In the genomic region with DNA sequence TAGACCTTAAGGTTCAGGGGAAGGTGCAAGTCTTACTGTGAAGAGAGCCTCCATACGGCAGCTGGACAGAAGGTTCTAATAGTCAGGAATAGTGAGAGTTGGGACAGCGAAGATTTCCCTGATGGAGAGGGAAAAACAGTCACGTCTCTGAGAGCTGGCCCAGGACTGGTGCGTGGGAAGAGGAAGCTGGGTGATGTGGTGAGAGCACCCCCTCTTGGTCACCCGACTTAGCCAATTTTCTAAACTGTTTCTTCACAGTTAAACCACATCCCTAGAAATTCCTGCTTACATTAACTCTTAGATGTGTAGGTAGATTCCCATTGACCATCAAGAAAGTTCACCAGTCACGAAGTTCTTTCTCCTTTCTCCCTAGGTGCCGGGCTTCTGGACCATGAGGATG, we compare ENCODE assay signal across 36 mouse cellular contexts. TPM values are rescaled to one million over a fixed set of nuclear protein-coding genes. Genes with fewer than 3 reads are reported as not detected.
A peak's percentile ranks its signal among the peaks of the same experiment; 100 is the strongest.
DNase-seq lines count a peak whose midpoint lies in the region; ATAC-seq and TF ChIP-seq lines count a peak whose summit lies in the region.
"Had no signal": no experiment of that assay in that cellular context is flagged by ENCODE, and none has a peak within 500 bp of the region (broad histone marks: within the 10 kb centered on the region; RNA-seq: fewer than 3 reads in every experiment).

No protein-coding gene starts in this region.

- no peaks in the 10 kb centered on the region for H3K4me1 ChIP-seq in lung, adult 2 months (ENCODE audit: control insufficient read depth, insufficient read depth, low read length)
- no peaks in the 10 kb centered on the region for H3K4me1 ChIP-seq in CH12.LX (ENCODE audit: control insufficient read depth in 1 of 2, insufficient read depth in 2 of 2)
- H3K4me1 ChIP-seq: embryonic facial prominence, embryonic 10.5 days; embryonic facial prominence, embryonic 15.5 days; forebrain, embryonic 12.5 days; heart, embryonic 15.5 days; limb, embryonic 13.5 days; liver, embryonic 12.5 days had no signal

- no peaks in the 10 kb centered on the region for H3K9me3 ChIP-seq in CH12.LX (replicated peaks; ENCODE audit: low read length)
- H3K9me3 ChIP-seq: embryonic facial prominence, embryonic 10.5 days; embryonic facial prominence, embryonic 15.5 days; forebrain, embryonic 12.5 days; heart, embryonic 15.5 days; limb, embryonic 13.5 days; liver, embryonic 12.5 days; midbrain, embryonic 12.5 days had no signal

- peak; percentile 48 for TF ChIP-seq RAD21 in CH12.LX (IDR thresholded peaks at IDR 0.05; ENCODE audit: low read depth, low read length)

- no peak overlapping the region for H3K9ac ChIP-seq in CH12.LX (ENCODE audit: insufficient read depth, low read depth)
- H3K9ac ChIP-seq: embryonic facial prominence, embryonic 15.5 days; forebrain, embryonic 12.5 days; forebrain, postnatal 0 days; heart, embryonic 15.5 days; limb, embryonic 13.5 days; liver, embryonic 12.5 days; midbrain, embryonic 12.5 days had no signal

- H3K4me3 ChIP-seq in lung, adult 2 months (replicated peaks; ENCODE audit: extremely low read depth, low read depth, low read length): no peak overlapping the region
- no peak overlapping the region for H3K4me3 ChIP-seq in CH12.LX (replicated peaks in 1 of 3; ENCODE audit: low read depth in 2 of 3, low read length in 2 of 3, poor library complexity in 1 of 3)
- H3K4me3 ChIP-seq: embryonic facial prominence, embryonic 10.5 days; embryonic facial prominence, embryonic 15.5 days; forebrain, embryonic 12.5 days; heart, embryonic 15.5 days; left cerebral cortex, adult 2 months; limb, embryonic 13.5 days; liver, embryonic 12.5 days; midbrain, embryonic 12.5 days had no signal

- in situ Hi-C loops in CH12.LX (cut with MboI; ENCODE audit: low pct_ligation_motif_present, low pct_unique_long_range_greater_than_20kb, low sequenced_read_pairs): loop anchor here (10.0 kb wide), 1 partner anchor 125 kb away; no protein-coding TSS in a partner anchor

- ATAC-seq in granulocyte monocyte progenitor cell, adult 5-6 weeks (replicated peaks; ENCODE audit: poor library complexity, severe bottlenecking): peak; percentile 75
- ATAC-seq: forebrain, postnatal 0 days; intestine, embryonic 16.5 days; liver, embryonic 12.5 days had no signal

- H3K36me3 ChIP-seq in CH12.LX (replicated peaks in 1 of 2; ENCODE audit: control insufficient read depth in 1 of 2, insufficient read depth in 1 of 2, low read length in 1 of 2): no peaks in the 10 kb centered on the region
- H3K36me3 ChIP-seq in splenic B cell, adult 2 months (ENCODE audit: control insufficient read depth, insufficient read depth, low read length, poor library complexity, severe bottlenecking): no peaks in the 10 kb centered on the region
- H3K36me3 ChIP-seq: embryonic facial prominence, embryonic 10.5 days; embryonic facial prominence, embryonic 15.5 days; forebrain, embryonic 12.5 days; heart, embryonic 15.5 days; limb, embryonic 13.5 days; liver, embryonic 12.5 days; midbrain, embryonic 12.5 days had no signal

- H3K4me2 ChIP-seq in CH12.LX (ENCODE audit: insufficient read depth, low read depth, poor library complexity, severe bottlenecking): no peak overlapping the region
- H3K4me2 ChIP-seq: embryonic facial prominence, embryonic 15.5 days; forebrain, embryonic 12.5 days; heart, embryonic 15.5 days; limb, embryonic 13.5 days; liver, embryonic 12.5 days; midbrain, embryonic 12.5 days had no signal

- TF ChIP-seq CTCF in lung, adult 2 months (IDR thresholded peaks at IDR 0.05; ENCODE audit: insufficient read depth, low read length): 0 out of 2 replicates have a peak, but pooled peaks have one; percentile 4
- TF ChIP-seq CTCF in CH12.LX (conservative IDR thresholded peaks at IDR 0.05 in 1 of 2, IDR thresholded peaks at IDR 0.05 in 1 of 2; ENCODE audit: low read depth in 2 of 2, low read length in 2 of 2): peak in 1 of 2 experiments; percentile 54; a peak in 2 of 4 replicates

- dilution Hi-C loops in CH12.LX (cut with MboI; ENCODE audit: extremely low pct_ligation_motif_present, extremely low pct_unique_long_range_greater_than_20kb, low sequenced_read_pairs): no loop called here

- no peaks in the 10 kb centered on the region for H3K79me2 ChIP-seq in CH12.LX (replicated peaks; ENCODE audit: control insufficient read depth, extremely low read depth, insufficient read depth, poor library complexity, severe bottlenecking)

- no peak for DNase-seq in lung, adult 2 months
- no peak for DNase-seq in lung, postnatal 4 days
- no peak for DNase-seq in CH12.LX (ENCODE audit: extremely low read depth)
- peak; percentile 44 for DNase-seq in splenic B cell, adult 2 months (ENCODE audit: low read depth, low spot score)
- DNase-seq in urinary bladder, adult 18-20 months (ENCODE audit: low spot score in 2 of 2): no peak
- no peak for DNase-seq in adrenal gland, adult 18-20 months (ENCODE audit: low spot score in 2 of 2)
- DNase-seq: adrenal gland, postnatal 36 days; cerebellum, adult 8-10 months; cerebellum, postnatal 25 days; forebrain, postnatal 0 days; kidney, adult 8-10 months; kidney, postnatal 14 days; lung, adult 18-20 months; lung, postnatal 10 days; retina, postnatal 1 day; right cerebral cortex, postnatal 14 days; thymus, postnatal 25 days had no signal

- H3K27me3 ChIP-seq in CH12.LX (replicated peaks): peaks cover 36% of the 10 kb centered on the region
- no peaks in the 10 kb centered on the region for H3K27me3 ChIP-seq in splenic B cell, adult 2 months (ENCODE audit: control insufficient read depth, insufficient read depth, low read length, poor library complexity, severe bottlenecking)
- H3K27me3 ChIP-seq: embryonic facial prominence, embryonic 15.5 days; forebrain, embryonic 12.5 days; heart, embryonic 15.5 days; limb, embryonic 13.5 days; midbrain, embryonic 12.5 days had no signal

- H3K27ac ChIP-seq in CH12.LX (ENCODE audit: insufficient read depth, low read depth): no peak overlapping the region
- H3K27ac ChIP-seq: embryonic facial prominence, embryonic 10.5 days; embryonic facial prominence, embryonic 15.5 days; forebrain, embryonic 12.5 days; heart, embryonic 15.5 days; left cerebral cortex, adult 2 months; limb, embryonic 13.5 days; liver, embryonic 12.5 days; midbrain, embryonic 12.5 days had no signal

- WGBS in lung, adult 2 months: 58% methylated on average over 7 of the region's 7 CpGs

- no peak for TF ChIP-seq EP300 in CH12.LX (IDR thresholded peaks at IDR 0.05; ENCODE audit: low read length)

- no peak for TF ChIP-seq POLR2A in lung, adult 2 months (IDR thresholded peaks at IDR 0.05; ENCODE audit: borderline replicate concordance, extremely low read depth, low read depth, low read length)
- TF ChIP-seq POLR2A in CH12.LX (IDR thresholded peaks at IDR 0.05; ENCODE audit: low read depth, low read length): no peak

TF ChIP-seq in CH12.LX, 34 proteins besides CTCF, POLR2A, EP300 and RAD21:
- TF ChIP-seq GABPA (IDR thresholded peaks at IDR 0.05; ENCODE audit: insufficient replicate concordance, low read depth, low read length) (no peak), SMC3 (IDR thresholded peaks at IDR 0.05; ENCODE audit: low read depth, low read length) (peak; percentile 16)

RNA-seq across cellular contexts. Expression of a gene that starts 21.4 kb away (rescaled TPM):
- 0.49 and 0.75 TPM in 2 replicates for polyA plus RNA-seq in lung, adult 2 months (2012; rRNA removed)
- total RNA-seq in CH12.LX (2012; rRNA removed) (not detected in 2 replicates), CH12.LX (2014; rRNA removed) (0.28 TPM in 1 of 2 replicates, not detected in the other)
- 0.83 and 1.0 TPM in 2 replicates for polyA plus RNA-seq in CH12.LX (2012; ENCODE audit: insufficient read length, low read depth)
- total RNA-seq in granulocyte monocyte progenitor cell, adult 5-6 weeks (2014; fragmentation: Nextera tagmentation): not detected in 2 replicates
- 0.21 TPM in 1 of 2 replicates, not detected in the other for total RNA-seq in granulocyte monocyte progenitor cell, adult 5-6 weeks (2017)
- 1 to 10 TPM; 2.4 to 3.7 TPM for total RNA-seq in adrenal gland, adult 18-20 months (2021)
- total RNA-seq: gastrocnemius, adult 8-10 months had no signal
- polyA plus RNA-seq: heart, embryonic 15.5 days; small intestine, adult 2 months had no signal

RNA-seq across cellular contexts. Expression of a gene that starts 43.1 kb away (rescaled TPM):
- polyA plus RNA-seq in lung, adult 2 months (2012; rRNA removed): 0.06 and 0.07 TPM in 2 replicates
- 0.08 TPM in 1 of 2 replicates, not detected in the other for total RNA-seq in CH12.LX (2012; rRNA removed)
- total RNA-seq in CH12.LX (2014; rRNA removed): 0.14 TPM in 1 of 2 replicates, not detected in the other
- polyA plus RNA-seq in CH12.LX (2012; ENCODE audit: insufficient read length, low read depth): 0.11 TPM in 1 of 2 replicates, not detected in the other
- not detected in 2 replicates for total RNA-seq in granulocyte monocyte progenitor cell, adult 5-6 weeks (2014; fragmentation: Nextera tagmentation)
- total RNA-seq in granulocyte monocyte progenitor cell, adult 5-6 weeks (2017): not detected in 2 replicates
- not detected for total RNA-seq in adrenal gland, adult 18-20 months (2021)
- total RNA-seq: adrenal gland, postnatal 36 days; forebrain, postnatal 0 days; gastrocnemius, adult 8-10 months; gastrocnemius, postnatal 4 days; heart, postnatal 25 days; layer of hippocampus, postnatal 14 days; left cerebral cortex, adult 2 months; left cerebral cortex, postnatal 36 days; midbrain, postnatal 0 days had no signal
- polyA plus RNA-seq: embryonic facial prominence, embryonic 10.5 days; embryonic facial prominence, embryonic 15.5 days; forebrain, embryonic 12.5 days; forebrain, postnatal 0 days; heart, embryonic 15.5 days; hindbrain, embryonic 11.5 days; limb, embryonic 13.5 days; liver, embryonic 12.5 days; midbrain, embryonic 12.5 days; midbrain, postnatal 0 days; neural tube, embryonic 14.5 days had no signal

RNA-seq across cellular contexts. Expression of a gene that starts 57.1 kb away (rescaled TPM):
- 0.08 TPM in 1 of 2 replicates, not detected in the other for polyA plus RNA-seq in lung, adult 2 months (2012; rRNA removed)
- total RNA-seq in CH12.LX (2012; rRNA removed): not detected in 2 replicates
- not detected in 2 replicates for total RNA-seq in CH12.LX (2014; rRNA removed)
- polyA plus RNA-seq in CH12.LX (2012; ENCODE audit: insufficient read length, low read depth): not detected in 2 replicates
- not detected in 2 replicates for total RNA-seq in granulocyte monocyte progenitor cell, adult 5-6 weeks (2014; fragmentation: Nextera tagmentation)
- total RNA-seq in granulocyte monocyte progenitor cell, adult 5-6 weeks (2017): not detected in 2 replicates
- total RNA-seq in adrenal gland, adult 18-20 months (2021): not detected
- total RNA-seq: adrenal gland, postnatal 36 days; forebrain, postnatal 0 days; gastrocnemius, adult 8-10 months; gastrocnemius, postnatal 4 days; heart, postnatal 25 days; layer of hippocampus, postnatal 14 days; left cerebral cortex, adult 2 months; left cerebral cortex, postnatal 36 days; midbrain, postnatal 0 days had no signal
- polyA plus RNA-seq: embryonic facial prominence, embryonic 10.5 days; embryonic facial prominence, embryonic 15.5 days; forebrain, embryonic 12.5 days; forebrain, postnatal 0 days; heart, embryonic 15.5 days; hindbrain, embryonic 11.5 days; limb, embryonic 13.5 days; liver, embryonic 12.5 days; midbrain, embryonic 12.5 days; midbrain, postnatal 0 days; neural tube, embryonic 14.5 days had no signal
